Mouse (Mus musculus) heart, embryonic 13.5 days (tissue): ENCODE results near the gene Tead3. TPM values are rescaled to one million over a fixed set of nuclear protein-coding genes. Genes with fewer than 3 reads are reported as not detected.
A peak's percentile ranks its signal among the peaks of the same experiment; 100 is the strongest.
"Not testable (repeated sequence)": the region's sequence is repeated elsewhere in the genome, so short reads cannot be mapped to it uniquely, and the experiment has no call there.

ENCODE experiments used
- ATAC-seq: fragments of 200-750 bp; cut with Nextera tagmentation; 2 replicates; pipeline ENCODE4 v1.8.0; 2017; ENCODE audit warnings: moderate TSS enrichment; ENCODE audit not compliant: insufficient number of reproducible peaks, low FRiP score, low TSS enrichment; ENCODE audit errors: extremely low read depth
- H3K27ac ChIP-seq: fragments of 300-500 bp; sonication (generic); replicated peaks from 2 replicates; pipeline ENCODE4 v1.5.1; 2015; ENCODE audit warnings: moderate library complexity, mild to moderate bottlenecking, inconsistent platforms
- H3K27me3 ChIP-seq: fragments of 300-500 bp; sonication (generic); replicated peaks from 2 replicates; pipeline ENCODE4 v1.6.1; 2015; ENCODE audit warnings: mild to moderate bottlenecking, inconsistent platforms
- H3K36me3 ChIP-seq: fragments of 300-500 bp; sonication (generic); 2 replicates; pipeline ENCODE4 v1.6.1; 2015; ENCODE audit warnings: mild to moderate bottlenecking, inconsistent platforms
- H3K4me1 ChIP-seq: fragments of 300-500 bp; sonication (generic); 2 replicates; pipeline ENCODE4 v1.6.1; 2015; ENCODE audit warnings: inconsistent platforms
- H3K4me2 ChIP-seq: fragments of 300-500 bp; sonication (generic); 2 replicates; pipeline ENCODE4 v1.6.1; 2015; ENCODE audit warnings: inconsistent platforms, mild to moderate bottlenecking, moderate library complexity
- H3K4me3 ChIP-seq: fragments of 300-500 bp; sonication (generic); 2 replicates; pipeline ENCODE4 v1.5.1; 2015; ENCODE audit warnings: moderate library complexity, mild to moderate bottlenecking, inconsistent platforms
- H3K9ac ChIP-seq: fragments of 300-500 bp; sonication (generic); 2 replicates; pipeline ENCODE4 v1.6.1; 2015; ENCODE audit warnings: inconsistent platforms, mild to moderate bottlenecking, moderate library complexity
- H3K9me3 ChIP-seq: fragments of 300-500 bp; sonication (generic); 2 replicates; pipeline ENCODE4 v1.6.1; 2016; ENCODE audit warnings: inconsistent platforms
- WGBS: fragments of 180-500 bp; shearing (Covaris S2); methylation state at CpG from one replicate; pipeline ENCODE4 v1.1.7; 2015; ENCODE audit warnings: mixed read lengths; 5-methylcytosine and 5-hydroxymethylcytosine counted together
- polyA plus RNA-seq: library from polyadenylated mRNA; unstranded; fragments of >200 nt; fragmentation: Nextera tagmentation; extraction: Ambion mirVana; gene quantifications from 2 replicates; pipeline ENCODE4 v1.2.1, GENCODE M21; 2015

The Tead3 gene
- polyA plus RNA-seq, 1 experiment from 2014 or later = 7.3 TPM

DNA sequence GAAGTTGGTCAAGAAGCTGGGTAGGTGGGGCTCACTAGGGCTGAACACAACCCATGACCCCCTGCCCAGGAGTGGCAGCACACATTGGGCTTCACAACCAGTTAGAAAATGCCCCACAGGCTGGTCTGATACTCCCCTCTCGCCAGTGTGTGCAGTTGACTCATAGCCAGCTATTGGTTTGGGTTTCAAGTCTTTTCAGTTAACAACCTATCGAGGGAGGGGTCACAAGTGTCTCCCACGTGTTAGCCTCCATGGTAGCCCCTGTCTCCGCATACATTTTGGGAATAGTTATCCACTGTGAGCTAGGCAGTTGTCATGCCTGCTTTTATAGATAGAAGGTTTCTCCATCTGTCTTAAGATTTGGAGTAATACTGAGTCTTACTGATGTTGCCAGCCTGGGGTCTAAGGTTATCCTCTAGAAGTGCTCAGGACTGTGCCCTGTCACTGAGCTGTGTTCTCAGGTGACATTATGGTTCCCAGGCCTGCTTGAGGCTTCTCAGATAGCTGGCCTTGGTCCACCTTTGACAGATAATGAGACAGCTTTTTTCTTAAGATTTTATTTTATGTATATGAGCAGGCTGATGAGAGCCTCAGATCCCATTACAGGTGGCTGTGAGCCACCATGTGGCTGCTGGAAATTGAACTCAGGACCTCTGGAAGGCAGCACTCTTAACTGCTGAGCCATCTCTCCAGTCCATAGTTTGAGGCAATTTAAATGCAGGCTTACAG is 20.9 kb downstream of the Tead3 start:
- WGBS = 8% methylated on average over 4 of the region's 4 CpGs
- Histone ChIP-seq H3K9me3 (no peaks in the 10 kb centered on the region), H3K9ac (peak overlapping the region; percentile 99), H3K4me2 (peak overlapping the region; percentile 91), H3K4me1 (peaks cover 60% of the 10 kb centered on the region), H3K27ac (peak overlapping the region; percentile 94), H3K4me3 (peak overlapping the region; percentile 95), H3K36me3 (peaks cover 71% of the 10 kb centered on the region), H3K27me3 (no peaks in the 10 kb centered on the region)
- no peak for ATAC-seq

GRCm38 (mm10) chr17:28328946-28329345 is 21.7 kb downstream of the Tead3 start:
- ATAC-seq = no peak
- Histone ChIP-seq H3K27ac (peak overlapping the region; percentile 94), H3K9ac (peak overlapping the region; percentile 99), H3K27me3 (no peaks in the 10 kb centered on the region), H3K4me2 (peak overlapping the region; percentile 91), H3K4me1 (peaks cover 54% of the 10 kb centered on the region), H3K36me3 (peaks cover 72% of the 10 kb centered on the region), H3K9me3 (no peaks in the 10 kb centered on the region), H3K4me3 (peak overlapping the region; percentile 95)
- WGBS = under 1% methylated on average over 25 of the region's 25 CpGs

DNA sequence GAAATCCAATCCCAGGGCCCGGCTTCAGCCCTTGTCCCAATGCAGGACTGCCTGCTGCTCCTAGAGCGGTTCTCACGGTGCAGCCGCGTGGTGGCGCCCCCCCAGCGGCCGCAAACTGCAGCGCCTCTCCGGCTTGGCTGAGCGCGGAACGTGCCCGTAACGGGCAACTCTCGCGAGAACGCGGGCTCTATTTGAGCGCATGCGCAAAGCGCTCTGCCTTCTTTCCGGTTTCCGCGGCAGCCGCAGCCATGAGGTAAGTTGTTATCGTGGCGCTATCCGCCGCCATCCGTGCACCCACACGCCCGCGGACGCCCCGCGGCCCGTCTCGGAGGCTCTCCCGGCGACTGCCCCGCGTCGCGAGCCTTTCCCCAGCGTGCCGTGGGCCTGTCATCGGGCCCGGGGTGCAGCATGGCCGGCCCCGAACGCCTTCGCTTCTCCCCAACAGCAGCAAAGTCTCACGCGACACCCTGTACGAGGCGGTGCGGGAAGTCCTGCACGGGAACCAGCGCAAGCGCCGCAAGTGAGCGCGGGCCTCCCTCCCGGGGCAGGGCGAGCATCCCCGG is 22.2 kb downstream of the Tead3 start, which contains the start of gene Rpl10a:
Rpl10a (plus strand) TSS at position 106 of the 563 bp plus-strand sequence.
- Histone ChIP-seq H3K9me3 (no peaks in the 10 kb centered on the region), H3K36me3 (peaks cover 74% of the 10 kb centered on the region), H3K9ac (peak within 1 kb of the TSS; percentile 99), H3K4me1 (peaks cover 49% of the 10 kb centered on the region), H3K27me3 (no peaks in the 10 kb centered on the region), H3K4me2 (peak within 1 kb of the TSS; percentile 91), H3K27ac (peak within 1 kb of the TSS; percentile 94), H3K4me3 (peak within 1 kb of the TSS; percentile 95)
- peak; percentile 82 for ATAC-seq
- under 1% methylated on average over 67 of the region's 67 CpGs for WGBS

- H3K27ac ChIP-seq = peak overlapping the region; percentile 94
- H3K4me1 ChIP-seq = peaks cover 43% of the 10 kb centered on the region
- H3K9me3 ChIP-seq = no peaks in the 10 kb centered on the region
- peak; percentile 3; the same call in 1 of the 2 replicates for ATAC-seq
- peak overlapping the region; percentile 95 for H3K4me3 ChIP-seq
- peak overlapping the region; percentile 81 for H3K9ac ChIP-seq
- peak overlapping the region; percentile 91 for H3K4me2 ChIP-seq
- 12% methylated on average over 22 of the region's 22 CpGs for WGBS
- peaks cover 72% of the 10 kb centered on the region for H3K36me3 ChIP-seq
- no peaks in the 10 kb centered on the region for H3K27me3 ChIP-seq
Observed at GRCm38 (mm10) chr17:28327673-28328325, 22.8 kb downstream of the Tead3 start.

DNA sequence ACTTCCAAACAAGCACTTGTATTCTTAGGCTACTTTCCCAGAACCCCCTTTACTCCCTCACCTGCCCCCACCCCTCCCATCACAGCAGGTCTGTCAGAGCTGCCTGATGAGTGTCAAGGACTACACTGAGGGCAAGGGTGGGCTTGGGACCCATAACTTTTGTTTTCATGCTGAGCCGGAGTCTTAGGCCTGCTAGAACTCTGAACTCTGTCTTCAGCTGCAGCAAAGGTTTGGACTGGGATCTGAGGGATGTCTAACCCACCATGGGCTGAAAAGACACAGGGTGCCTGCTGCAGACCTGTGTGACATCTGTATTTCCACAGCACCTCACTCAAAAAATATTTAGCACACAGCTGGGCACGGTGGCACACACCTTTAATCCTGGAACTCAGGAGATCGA is 23.7 kb downstream of the Tead3 start:
- 89% methylated on average over 3 of the region's 3 CpGs for WGBS
- Histone ChIP-seq H3K4me2 (no peak overlapping the region), H3K36me3 (peaks cover 72% of the 10 kb centered on the region), H3K4me3 (no peak overlapping the region), H3K27ac (no peak overlapping the region), H3K9me3 (no peaks in the 10 kb centered on the region), H3K9ac (peak overlapping the region; percentile 81; the same call in 1 of the 2 replicates), H3K27me3 (no peaks in the 10 kb centered on the region), H3K4me1 (peaks cover 34% of the 10 kb centered on the region)
- no peak for ATAC-seq

- no peak for ATAC-seq
- Histone ChIP-seq H3K9ac (0 out of 2 replicates have a peak overlapping the region, but pooled peaks have one; percentile 28), H3K27ac (no peak overlapping the region), H3K4me1 (peaks cover 22% of the 10 kb centered on the region), H3K36me3 (peaks cover 69% of the 10 kb centered on the region), H3K27me3 (no peaks in the 10 kb centered on the region), H3K9me3 (no peaks in the 10 kb centered on the region), H3K4me2 (no peak overlapping the region), H3K4me3 (no peak overlapping the region)
- WGBS = 87% methylated on average over 8 of the region's 8 CpGs
Observed at GRCm38 (mm10) chr17:28325751-28326150, 24.9 kb downstream of the Tead3 start.

GRCm38 (mm10) chr17:28324416-28324815 is 26.2 kb downstream of the Tead3 start:
- WGBS = 92% methylated on average over 7 of the region's 7 CpGs
- Histone ChIP-seq H3K4me1 (peaks cover 11% of the 10 kb centered on the region), H3K36me3 (peaks cover 67% of the 10 kb centered on the region)
- H3K27ac ChIP-seq, H3K9ac ChIP-seq, ATAC-seq, H3K27me3 ChIP-seq, H3K9me3 ChIP-seq, H3K4me3 ChIP-seq, H3K4me2 ChIP-seq: not testable (repeated sequence)

DNA sequence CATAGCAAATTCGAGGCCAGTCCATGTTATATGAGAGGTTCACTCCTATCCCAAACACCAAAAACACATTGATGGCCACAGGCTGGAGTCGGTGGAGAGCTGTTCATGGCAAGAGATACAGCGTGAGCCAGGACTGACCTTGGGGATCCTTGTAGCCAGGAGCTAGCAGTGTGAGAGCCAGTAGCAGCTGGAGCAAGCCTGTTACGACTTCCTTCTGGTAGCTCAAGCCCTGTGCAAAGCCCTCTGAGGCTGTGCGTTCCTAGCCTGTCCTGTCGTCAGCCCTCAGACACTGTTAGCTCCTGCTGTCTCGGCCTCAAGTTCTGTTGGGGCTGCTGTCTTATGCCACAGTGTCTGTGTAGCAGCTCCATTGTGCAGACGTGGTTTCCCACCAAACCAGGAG is 26.8 kb downstream of the Tead3 start:
- whole genome bisulfite sequencing = 78% methylated on average over 8 of the region's 8 CpGs
- no peaks in the 10 kb centered on the region for H3K9me3 ChIP-seq
- H3K4me2 ChIP-seq = no peak overlapping the region
- peaks cover 68% of the 10 kb centered on the region for H3K36me3 ChIP-seq
- peaks cover 9% of the 10 kb centered on the region for H3K4me1 ChIP-seq
- no peak for ATAC-seq
- no peak overlapping the region for H3K4me3 ChIP-seq
- H3K27me3 ChIP-seq = no peaks in the 10 kb centered on the region
- no peak overlapping the region for H3K9ac ChIP-seq
- H3K27ac ChIP-seq = no peak overlapping the region

DNA sequence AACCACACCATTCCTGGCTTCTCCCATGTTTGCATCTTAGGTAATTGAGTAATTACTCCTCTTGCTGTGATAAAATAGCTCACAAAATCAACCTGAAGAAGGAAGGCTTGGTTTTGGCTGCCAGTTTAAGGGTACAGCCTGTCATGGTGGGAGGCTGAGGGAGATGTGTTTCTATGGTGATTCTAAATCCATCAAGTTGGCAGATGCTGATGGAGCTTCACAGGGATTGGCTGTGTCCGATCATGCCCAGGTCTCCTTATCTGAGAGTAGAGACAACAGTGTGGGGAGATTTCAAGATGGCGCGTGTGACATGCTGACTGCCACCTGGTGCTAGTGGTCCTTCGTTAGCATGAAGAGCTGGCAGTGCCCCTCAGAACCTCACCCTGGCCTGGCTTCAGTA is 28.9 kb downstream of the Tead3 start:
- H3K4me2 ChIP-seq = no peak overlapping the region

GRCm38 (mm10) chr17:28317725-28318124 is 32.9 kb downstream of the Tead3 start:
- no peak overlapping the region for H3K27ac ChIP-seq
- H3K4me2 ChIP-seq = no peak overlapping the region
- peaks cover 67% of the 10 kb centered on the region for H3K36me3 ChIP-seq
- 75% methylated on average over 9 of the region's 9 CpGs for WGBS
- no peaks in the 10 kb centered on the region for H3K27me3 ChIP-seq
- H3K9ac ChIP-seq = no peak overlapping the region
- no peaks in the 10 kb centered on the region for H3K9me3 ChIP-seq
- peaks cover 19% of the 10 kb centered on the region for H3K4me1 ChIP-seq
- H3K4me3 ChIP-seq = no peak overlapping the region
- ATAC-seq = no peak

More for the DNA sequence above, 28.9 kb downstream of the Tead3 start:
- no peaks in the 10 kb centered on the region for H3K4me1 ChIP-seq
- H3K36me3 ChIP-seq = peaks cover 89% of the 10 kb centered on the region
- no peaks in the 10 kb centered on the region for H3K9me3 ChIP-seq
- no peak overlapping the region for H3K9ac ChIP-seq
- H3K4me3 ChIP-seq = no peak overlapping the region
- WGBS = 86% methylated on average over 4 of the region's 4 CpGs
- no peak overlapping the region for H3K27ac ChIP-seq
- ATAC-seq = no peak
- H3K27me3 ChIP-seq = no peaks in the 10 kb centered on the region

GRCm38 (mm10) chr17:28317091-28317490 is 33.5 kb downstream of the Tead3 start:
- ATAC-seq = no peak
- Histone ChIP-seq H3K9me3 (no peaks in the 10 kb centered on the region), H3K36me3 (peaks cover 60% of the 10 kb centered on the region), H3K27ac (no peak overlapping the region), H3K27me3 (no peaks in the 10 kb centered on the region), H3K4me2 (no peak overlapping the region), H3K4me3 (no peak overlapping the region), H3K4me1 (peaks cover 23% of the 10 kb centered on the region), H3K9ac (no peak overlapping the region)
- WGBS = 71% methylated on average over 8 of the region's 8 CpGs
